Mouse (Mus musculus) neural tube, embryonic 10.5 days (tissue): ENCODE measurements around the gene Fgfr2.

Experiments used
- DNase-seq: peaks from one replicate; pipeline ENCODE4 v3.0.0-alpha.2; 2017; ENCODE audit warnings: low spot score; ENCODE audit errors: extremely low spot score

Fgfr2 gene

DNA sequence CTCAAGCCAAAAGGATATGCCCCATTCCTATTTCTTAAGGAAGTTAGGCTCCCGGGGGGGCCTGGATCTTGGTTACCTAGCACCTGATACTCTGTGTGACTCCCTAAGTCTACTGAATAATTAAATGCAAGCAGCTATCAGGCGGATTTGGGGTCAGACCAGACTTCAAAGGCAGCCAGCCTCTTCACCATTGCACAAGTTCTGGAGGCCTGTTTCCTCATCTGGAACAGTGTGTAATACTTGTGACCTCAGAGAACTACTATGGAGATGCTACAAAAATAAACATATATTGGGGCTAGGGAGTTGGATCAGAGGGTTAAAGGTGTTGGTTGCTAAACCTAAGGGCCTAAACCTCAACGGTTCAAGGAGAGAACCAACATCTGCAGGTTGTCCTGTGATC lies 2486.9 kb downstream of the Fgfr2 start:
- DNase-seq = no peak

DNA sequence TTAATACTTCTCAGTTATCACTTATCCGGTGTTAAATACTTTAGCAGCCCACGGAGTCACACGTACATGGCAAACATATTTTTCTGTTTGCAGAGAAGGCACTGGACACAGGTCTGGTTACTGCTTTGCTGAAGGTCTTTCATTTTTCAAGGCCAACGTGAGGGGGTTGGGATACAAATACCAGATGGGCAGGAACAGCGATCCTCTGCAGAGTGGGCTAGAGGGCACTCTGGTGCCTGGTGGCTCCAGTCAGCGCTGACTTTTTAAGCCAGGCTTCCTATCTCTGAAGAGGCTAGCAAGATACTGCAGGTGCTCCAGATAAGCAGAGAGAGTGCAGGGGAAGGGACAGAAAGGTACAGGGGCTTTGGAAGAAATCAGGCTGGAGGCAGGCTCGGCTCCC lies 2487.9 kb downstream of the Fgfr2 start:
- no peak for DNase-seq

DNA sequence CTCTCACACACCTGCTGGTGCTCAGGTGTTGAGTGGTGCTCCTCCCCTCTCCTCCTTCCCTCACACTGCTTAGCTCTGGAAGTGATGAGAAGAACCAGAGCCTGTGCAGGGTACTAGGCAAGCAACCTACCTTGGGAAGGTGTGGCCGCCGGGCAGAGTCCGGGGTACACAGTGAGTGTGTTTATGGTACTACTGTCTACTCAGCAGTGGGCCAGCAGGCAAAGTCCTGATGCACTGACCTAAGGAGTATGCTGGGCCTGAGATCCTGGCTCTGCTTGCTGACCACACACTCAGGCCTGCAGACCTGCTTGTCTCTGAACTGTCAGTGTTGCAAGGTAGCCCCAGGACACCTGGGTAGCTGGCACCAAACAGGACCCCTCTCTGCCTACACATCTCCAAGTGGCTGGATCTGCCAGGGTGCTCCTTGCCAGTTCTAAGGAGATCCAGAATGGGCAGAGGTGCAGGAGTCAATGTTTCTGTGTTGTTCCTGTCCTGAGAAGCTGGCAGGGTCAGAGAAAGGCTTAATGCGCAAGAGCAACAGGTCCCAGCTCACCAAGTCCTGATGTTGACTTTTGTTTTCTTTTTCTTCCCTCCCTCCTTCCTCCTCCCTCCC lies 2488.8 kb downstream of the Fgfr2 start:
- DNase-seq = no peak

DNA sequence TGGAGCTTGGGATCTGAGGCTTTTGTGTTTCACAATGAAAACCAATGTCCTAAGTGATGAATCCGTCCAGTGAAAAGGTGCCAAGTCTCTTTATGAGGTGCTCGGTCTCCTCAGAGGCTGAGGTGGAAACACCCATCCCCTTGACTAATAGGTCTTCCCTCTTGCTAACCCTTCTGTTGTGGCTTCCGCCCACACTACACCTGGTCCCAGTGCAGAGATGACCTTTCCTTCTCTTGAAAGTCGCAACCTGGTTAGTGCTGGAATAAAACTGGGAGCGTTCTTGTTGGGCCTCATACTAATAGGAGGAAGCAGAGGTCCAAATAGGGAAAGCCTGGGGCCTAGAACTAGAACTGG lies 2490.8 kb downstream of the Fgfr2 start:
- no peak for DNase-seq

DNA sequence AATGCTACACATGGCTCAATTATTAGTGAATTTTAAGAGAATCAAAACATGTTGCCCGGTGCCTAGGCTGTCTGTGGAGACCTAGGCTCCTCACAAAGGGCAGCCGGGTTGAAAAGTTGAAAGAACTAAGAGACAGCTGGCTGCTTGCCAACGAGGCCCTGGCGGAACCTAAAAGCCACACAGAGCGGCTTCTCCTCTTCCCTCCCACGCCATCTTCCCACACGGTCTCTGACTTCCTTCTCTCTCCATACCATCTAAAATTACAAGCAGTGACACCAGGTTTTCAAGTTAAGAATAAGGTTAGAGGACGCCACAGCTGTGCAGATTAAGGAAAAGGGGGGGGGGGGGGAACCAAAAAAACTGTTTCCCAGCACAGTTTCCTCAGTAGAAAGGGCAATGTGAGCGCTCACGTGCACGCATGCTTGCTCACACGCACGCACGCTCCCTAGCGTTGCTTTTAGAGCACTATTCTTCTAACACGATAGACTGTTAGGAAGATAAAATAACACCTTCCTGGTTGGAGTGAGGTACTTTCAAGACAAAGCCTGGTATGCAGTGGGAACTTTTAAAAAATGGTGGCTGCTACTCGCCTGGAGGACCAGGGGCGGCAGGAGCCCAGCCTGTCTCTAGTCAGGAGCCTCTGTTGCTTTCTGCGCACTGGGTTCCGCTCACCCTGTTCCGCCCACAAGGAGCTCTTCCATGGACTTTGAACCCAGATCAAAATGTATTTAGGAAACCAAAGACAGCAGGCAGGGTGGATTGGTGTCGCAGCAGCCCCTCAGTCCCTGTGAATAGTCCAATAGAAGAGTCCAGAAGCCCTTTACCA lies 2491.4 kb downstream of the Fgfr2 start:
- no peak for DNase-seq

DNA sequence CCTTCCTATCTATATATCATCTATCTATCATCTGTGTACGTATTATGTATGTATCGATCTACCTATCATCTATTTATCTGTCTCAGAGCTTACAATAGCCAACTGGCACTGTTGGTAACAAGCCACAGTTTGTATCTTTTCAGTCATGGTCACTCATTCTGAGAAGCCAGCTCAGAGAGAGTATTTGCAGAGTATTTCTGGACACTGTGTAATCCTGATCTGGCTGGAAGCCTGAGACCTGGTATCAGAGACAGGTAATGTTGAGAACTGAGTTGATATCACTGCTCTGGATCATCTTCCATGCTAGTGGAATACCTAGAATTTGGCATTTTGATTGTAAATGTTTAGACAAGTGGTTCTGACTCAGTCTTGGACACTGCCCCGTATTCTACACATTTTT lies 2492.2 kb downstream of the Fgfr2 start:
- DNase-seq = no peak

DNA sequence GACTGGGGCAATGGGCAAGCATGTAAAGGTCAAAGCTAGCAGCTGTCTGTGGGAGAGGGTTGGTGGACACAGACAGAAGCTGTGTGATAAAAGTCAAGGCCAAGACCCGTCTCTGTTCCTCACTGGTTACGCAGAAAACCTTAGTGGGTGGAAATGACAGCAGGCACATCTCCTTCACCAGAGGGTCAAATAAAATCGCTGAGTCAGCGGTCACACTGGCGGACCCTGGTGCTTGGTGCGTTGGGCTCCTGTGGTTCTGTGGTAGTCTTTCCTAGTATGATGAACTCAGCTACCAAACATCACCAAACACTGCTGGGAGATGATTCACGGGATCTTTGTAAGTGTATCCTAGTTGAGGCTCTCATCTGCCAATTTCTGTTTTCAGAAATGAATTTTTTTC lies 2493.2 kb downstream of the Fgfr2 start:
- no peak for DNase-seq

DNA sequence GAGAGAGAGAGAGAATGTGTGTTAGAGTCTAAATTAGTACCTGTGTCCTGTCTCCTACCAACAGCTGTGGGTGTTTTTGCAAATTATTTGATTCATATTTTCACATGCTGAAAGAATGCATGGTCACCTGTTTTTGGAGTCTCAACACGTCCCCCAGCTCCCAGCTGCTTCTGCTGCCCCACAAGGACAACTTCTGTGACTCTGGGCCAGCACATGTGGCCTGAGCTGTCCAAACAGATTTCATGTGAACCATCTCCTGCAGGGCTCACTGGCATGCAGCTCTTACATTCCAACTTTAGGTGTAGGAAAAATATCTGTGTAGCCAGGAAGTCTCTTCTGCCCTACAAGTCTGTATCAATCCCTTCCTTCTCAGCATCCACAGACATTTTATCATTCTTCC lies 2494.5 kb downstream of the Fgfr2 start:
- DNase-seq = no peak

DNA sequence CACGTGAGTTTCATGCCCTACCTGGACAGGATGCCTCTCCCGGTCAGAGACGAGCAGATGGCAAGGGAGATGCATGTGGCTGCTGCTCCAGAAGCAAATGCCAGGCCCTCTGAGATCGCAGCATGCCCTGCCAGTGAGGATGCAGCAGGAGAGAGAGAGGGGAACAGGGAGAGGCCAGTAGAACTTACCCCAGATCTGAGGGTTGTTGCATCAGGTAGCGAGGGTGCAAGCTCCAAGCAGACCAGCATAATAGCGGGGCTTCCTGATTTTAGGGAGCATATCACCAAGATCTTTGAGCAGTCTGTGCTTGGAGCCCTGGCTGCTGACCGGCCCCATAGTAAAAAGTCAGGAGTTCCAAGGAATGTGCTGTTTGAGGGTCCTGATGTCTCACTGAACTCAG lies 2497.8 kb downstream of the Fgfr2 start:
- no peak for DNase-seq

DNA sequence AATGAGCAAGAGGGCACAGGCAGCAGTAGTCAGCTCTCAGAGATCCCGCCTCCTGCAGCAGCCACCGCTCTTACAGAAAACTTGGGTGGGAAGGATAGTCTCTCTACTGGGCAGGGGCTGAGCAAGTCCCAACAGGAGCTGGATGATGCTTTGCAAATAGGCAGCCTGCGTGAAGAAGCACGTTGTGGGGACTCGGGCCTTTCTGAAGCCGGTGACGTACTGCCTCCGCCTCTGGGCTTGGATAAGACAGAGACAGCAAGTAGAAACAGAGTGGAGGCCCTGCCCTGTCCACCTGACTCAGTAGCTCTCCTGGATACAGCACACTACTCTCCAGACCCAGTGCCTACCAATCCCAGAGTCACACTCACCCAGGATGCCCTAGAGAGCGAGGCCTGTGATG lies 2498.9 kb downstream of the Fgfr2 start:
- DNase-seq = no peak

DNA sequence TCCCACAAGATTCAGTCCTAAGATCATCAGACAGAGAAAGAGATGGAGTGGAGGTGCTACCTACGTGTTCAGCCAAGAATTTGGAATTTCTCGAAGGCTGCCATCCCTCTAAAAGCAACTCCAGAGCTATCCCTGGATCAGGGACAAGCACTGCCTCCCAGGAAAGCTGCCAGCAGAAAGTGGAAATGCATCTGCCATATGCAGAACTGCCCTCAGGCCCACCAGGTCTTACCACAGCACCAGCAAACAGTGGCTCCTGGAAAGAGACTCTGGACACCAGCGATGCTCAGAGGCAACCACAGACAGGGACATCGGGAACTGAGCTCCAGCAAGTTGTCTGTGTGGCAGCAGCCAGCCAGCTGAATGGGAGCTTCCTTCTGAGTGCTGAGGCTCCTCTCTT lies 2500.8 kb downstream of the Fgfr2 start:
- no peak for DNase-seq

DNA sequence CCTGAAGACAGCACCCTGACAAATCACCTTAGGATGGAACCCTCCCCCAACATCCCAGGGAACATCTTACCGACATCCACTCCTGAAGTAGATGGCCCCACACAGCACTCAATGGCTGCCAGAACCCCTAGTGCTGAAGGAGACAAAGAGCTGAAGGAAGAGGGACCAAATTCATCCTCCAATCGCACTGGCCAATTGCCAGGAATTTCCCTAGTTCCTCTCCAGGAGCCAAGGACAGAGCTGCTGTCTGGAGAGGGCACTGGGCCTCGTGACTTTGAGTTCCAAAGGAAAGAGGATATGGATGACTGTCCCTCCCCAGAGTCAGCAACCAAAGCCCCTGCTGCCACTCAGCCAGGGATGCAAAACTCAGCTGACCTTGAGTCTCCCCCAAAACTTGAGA lies 2501.2 kb downstream of the Fgfr2 start:
- DNase-seq = no peak

DNA sequence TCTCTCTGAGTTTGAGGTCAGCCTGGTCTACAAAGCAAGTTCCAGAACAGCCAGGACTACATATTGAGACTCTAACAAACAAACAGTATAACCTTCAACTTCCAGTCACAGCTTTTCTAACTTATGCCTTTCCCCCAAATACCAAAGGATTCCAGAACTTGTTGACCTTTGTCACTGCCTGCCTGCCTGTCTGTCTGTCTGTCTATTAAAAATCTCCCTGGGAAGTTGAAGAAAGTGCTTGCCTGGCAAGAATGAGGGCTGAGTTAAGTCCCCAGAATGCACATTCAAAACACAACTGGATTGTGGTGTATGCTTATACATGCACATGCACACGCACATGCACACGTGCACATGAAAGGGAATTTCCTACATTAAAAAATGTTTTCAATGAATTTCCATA lies 2502.1 kb downstream of the Fgfr2 start:
- no peak for DNase-seq

DNA sequence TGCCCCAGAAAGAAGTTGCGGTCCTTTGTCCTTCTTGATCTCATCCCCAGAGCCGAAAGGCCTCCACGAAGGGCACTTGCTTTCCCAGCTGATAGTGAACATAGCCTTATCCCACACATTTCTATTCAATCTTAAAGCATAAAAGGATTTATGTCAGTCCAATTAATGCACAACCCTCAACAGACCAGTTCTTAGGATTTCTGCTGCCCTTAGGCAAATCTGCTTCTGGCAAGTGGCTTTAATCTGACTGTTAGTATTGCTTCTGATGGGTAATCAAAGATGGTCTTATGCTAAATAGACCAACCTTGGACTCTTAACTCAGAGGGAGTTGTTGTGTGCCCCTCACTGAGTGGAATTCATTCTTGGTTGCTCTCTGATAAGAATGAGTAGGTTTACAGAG lies 2505.6 kb downstream of the Fgfr2 start:
- DNase-seq = no peak

DNA sequence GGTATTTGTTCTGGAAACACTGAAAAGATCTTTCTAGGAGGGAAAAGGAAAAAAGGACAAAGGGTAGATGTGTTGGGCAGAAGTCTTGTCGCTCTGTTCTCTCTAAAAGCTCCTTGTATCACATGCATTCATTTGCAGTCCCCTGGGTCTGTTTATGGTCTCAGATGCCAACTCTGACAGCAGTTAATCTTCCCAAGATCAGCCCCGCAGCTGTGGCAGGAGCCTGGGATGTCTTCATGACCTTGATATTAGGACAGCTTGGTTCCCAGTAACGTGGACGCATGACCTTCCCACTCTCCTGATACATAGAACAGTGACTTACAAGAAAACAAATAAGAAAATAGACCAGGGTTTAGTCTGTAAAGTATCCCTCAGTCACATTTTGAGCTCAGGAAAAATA lies 2509.2 kb downstream of the Fgfr2 start:
- DNase-seq = no peak

DNA sequence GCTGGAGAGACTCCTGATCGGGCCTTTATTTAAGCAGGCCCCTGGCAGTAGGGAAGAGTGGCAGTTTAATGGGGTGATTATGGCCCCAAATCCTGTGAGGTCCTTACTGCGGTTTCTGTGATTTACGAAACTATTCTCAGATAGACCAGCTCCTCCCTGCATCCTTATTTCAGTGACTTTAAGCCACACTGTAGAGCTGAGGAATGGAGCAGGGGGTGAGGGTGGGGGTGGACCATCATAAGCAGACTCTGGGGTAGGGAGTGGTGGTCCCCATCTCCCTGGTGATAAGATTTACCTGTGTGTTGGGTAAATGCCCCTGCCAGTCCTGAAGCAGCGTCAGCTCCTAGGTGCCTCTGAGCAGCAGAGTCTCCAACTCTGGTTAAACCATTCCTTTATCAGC lies 2516.2 kb downstream of the Fgfr2 start:
- DNase-seq = no peak

DNA sequence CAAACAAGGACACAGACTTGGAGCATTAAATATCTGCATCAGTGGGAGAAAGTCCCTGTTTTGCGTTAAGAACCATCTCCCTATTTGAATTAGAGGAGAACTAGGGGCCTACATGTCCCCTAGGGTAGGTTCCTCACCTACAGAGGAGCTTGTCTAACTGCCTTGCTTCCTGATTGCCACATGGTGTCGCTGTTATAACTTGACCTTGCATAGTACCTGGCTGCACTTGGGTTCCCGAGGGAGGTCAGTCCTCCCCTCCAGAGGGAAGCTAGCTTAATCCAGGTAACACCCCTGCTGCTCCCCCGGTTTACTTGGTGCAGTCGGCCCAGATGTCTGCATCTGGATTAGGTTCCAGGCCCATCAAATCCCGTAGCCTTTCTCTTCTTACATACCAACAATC lies 2518.0 kb downstream of the Fgfr2 start:
- no peak for DNase-seq

DNA sequence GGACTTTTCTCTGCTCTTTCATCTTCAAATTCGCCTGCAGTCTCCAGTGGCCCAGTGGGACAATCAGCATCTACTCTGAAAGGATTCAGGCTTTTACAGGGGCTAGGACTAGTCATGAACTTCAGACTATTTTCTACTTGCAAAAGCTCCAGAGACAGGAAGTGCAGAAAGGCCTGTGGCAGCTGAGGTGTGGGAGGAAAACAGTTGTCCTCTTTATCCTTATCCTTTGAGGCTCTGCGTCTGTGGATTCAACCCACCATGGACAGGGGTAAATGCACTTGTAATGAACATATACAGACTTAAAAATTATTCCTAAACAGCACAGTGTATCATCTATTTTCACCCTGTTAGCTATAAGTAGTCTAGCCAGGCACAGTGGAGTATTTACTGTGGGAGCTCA lies 2518.8 kb downstream of the Fgfr2 start:
- no peak for DNase-seq

DNA sequence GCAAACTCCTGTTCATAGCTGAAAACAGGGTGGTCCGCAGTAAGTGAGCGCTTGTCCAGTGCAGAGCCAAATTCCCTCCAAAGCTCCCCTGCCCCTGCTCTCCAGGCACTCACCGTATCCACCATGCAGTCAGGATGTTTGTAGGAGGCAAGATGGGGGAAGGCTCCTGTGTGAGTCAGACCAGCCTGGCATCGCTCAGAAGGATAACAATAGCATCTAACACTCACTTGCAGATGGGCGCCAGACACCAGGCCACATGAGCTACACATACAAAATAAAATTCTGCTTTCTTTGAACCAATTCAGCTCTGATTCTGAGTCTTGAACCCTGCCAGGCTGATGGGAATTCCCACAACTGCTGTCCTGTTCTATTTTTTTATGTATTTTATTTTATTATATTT lies 2519.6 kb downstream of the Fgfr2 start:
- no peak for DNase-seq

DNA sequence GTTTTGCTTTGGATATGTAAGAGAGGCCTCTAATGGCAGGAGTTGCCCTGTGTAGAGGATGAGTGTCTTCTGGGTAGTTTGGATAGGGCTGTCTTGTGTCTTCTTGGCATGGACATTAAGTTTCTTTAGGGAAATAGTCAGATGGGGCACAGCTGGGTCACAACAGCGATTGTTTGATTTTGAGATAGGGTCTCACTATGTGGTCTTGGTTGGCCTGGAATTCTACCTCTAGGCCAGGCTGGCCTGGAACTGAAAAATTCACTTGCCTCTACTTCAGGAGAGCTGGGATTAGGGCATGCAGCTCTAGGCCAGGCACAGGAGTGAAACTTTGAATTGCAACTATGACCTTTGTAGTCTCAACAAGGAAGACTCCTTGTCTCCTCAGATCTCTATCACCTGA lies 2520.3 kb downstream of the Fgfr2 start:
- no peak for DNase-seq

DNA sequence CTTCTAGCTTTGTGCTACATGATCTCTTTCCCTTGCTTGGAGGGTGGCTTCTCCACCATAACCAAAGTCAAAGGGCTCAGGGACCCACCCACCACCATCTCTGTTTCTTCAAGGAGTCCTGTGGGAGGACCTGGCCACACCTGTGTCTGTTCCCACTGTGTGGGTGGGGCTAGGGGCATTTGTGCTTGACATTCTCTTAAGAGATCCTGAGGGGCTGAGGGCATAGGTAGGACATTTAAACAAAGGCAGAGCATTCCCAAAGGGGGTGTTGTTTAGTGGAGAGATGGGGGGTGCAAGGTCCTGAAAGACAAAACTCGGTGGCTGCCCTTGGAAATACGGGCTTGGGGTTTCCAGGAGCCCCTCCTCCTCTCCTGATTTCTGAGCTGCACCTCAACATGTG lies 2522.6 kb downstream of the Fgfr2 start:
- no peak for DNase-seq

DNA sequence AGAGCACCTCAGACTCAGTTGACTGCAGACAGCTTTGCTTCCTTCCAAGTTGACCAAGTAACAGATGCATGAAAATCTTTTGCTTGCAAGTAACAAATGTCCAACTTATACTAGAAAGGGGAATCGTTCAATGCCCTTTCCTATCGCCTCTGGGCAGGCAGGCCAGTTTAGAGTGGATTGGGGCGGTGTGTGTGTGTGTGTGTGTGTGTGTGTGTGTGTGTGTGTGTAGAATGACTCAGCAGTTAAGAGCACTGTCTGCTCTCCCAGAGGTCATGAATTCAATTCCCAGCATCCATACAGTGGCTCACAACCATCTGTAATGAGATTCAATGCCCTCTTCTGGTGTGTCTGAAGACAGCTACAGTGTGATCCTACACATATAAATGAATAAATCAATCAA lies 2523.1 kb downstream of the Fgfr2 start:
- no peak for DNase-seq

DNA sequence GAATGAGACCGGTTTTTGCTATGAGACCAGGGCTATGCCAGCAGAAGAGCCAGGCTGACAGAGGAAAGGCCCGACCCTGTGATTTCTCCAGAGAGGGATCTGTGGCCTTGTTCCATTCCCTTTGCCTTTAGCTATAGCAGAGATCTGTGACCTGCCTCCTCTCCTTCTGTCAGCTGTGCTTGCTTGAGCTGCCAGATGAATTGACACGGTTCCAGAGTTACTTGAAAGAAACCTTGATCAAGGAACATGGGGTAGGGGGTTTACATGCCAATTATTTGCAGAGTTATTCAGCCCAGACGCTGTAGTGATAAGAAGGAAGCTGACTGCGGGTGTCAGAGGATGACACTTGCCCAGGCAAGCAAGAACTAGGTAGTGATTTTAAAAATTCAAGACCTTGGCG lies 2525.6 kb downstream of the Fgfr2 start:
- no peak for DNase-seq
